Mouse (Mus musculus) embryonic facial prominence, embryonic 11.5 days (tissue): ENCODE measurements around the gene Asna1. TPM values are rescaled to one million over a fixed set of nuclear protein-coding genes. Genes with fewer than 3 reads are reported as not detected.

ENCODE experiments used
- ATAC-seq: fragments of 200-750 bp; cut with Nextera tagmentation; replicated peaks from 2 replicates; pipeline ENCODE4 v1.8.0; 2017; ENCODE audit warnings: low read depth; ENCODE audit not compliant: insufficient number of reproducible peaks, low FRiP score, low TSS enrichment
- DNase-seq: peaks from one replicate; pipeline ENCODE4 v3.0.0-alpha.2; 2015; ENCODE audit warnings: low spot score
- H3K27ac ChIP-seq: fragments of 300-500 bp; sonication (generic); replicated peaks from 2 replicates; pipeline ENCODE4 v1.5.1; 2014; ENCODE audit warnings: mild to moderate bottlenecking, low read depth, low read length, control low read depth
- H3K27me3 ChIP-seq: fragments of 300-500 bp; sonication (generic); 2 replicates; pipeline ENCODE4 v1.6.1; 2014; ENCODE audit warnings: mild to moderate bottlenecking, low read length, moderate library complexity, mixed read lengths; ENCODE audit not compliant: control insufficient read depth, insufficient read depth
- H3K36me3 ChIP-seq: fragments of 300-500 bp; sonication (generic); replicated peaks from 2 replicates; pipeline ENCODE4 v1.6.1; 2014; ENCODE audit warnings: low read depth, mild to moderate bottlenecking, low read length, moderate library complexity, mixed read lengths; ENCODE audit not compliant: control insufficient read depth, insufficient read depth
- H3K4me1 ChIP-seq: fragments of 300-500 bp; sonication (generic); 2 replicates; pipeline ENCODE4 v1.6.1; 2014; ENCODE audit warnings: low read length, mixed read lengths; ENCODE audit not compliant: control insufficient read depth, insufficient read depth
- H3K4me2 ChIP-seq: fragments of 300-500 bp; sonication (generic); 2 replicates; pipeline ENCODE4 v1.6.1; 2014; ENCODE audit warnings: low read depth, mild to moderate bottlenecking, control low read depth, low read length, moderate library complexity
- H3K4me3 ChIP-seq: fragments of 300-500 bp; sonication (generic); 2 replicates; pipeline ENCODE4 v1.5.1; 2014; ENCODE audit warnings: low read depth, low read length, control low read depth
- H3K9ac ChIP-seq: fragments of 300-500 bp; sonication (generic); replicated peaks from 2 replicates; pipeline ENCODE4 v1.6.1; 2014; ENCODE audit warnings: mild to moderate bottlenecking, control low read depth, low read length
- H3K9me3 ChIP-seq: fragments of 300-500 bp; sonication (generic); replicated peaks from 2 replicates; pipeline ENCODE4 v1.6.1; 2016; ENCODE audit warnings: mild to moderate bottlenecking, low read length, inconsistent platforms, mixed read lengths; ENCODE audit not compliant: control insufficient read depth
- WGBS: fragments of 180-500 bp; shearing (Covaris S2); extraction: QIAGEN DNeasy Blood & Tissue Kit; methylation state at CpG from one replicate; pipeline ENCODE4 v1.1.7; 2014; 5-methylcytosine and 5-hydroxymethylcytosine counted together
- polyA plus RNA-seq: library from polyadenylated mRNA; unstranded; fragments of >200 nt; fragmentation: Nextera tagmentation; extraction: Ambion mirVana; gene quantifications from 2 replicates; pipeline ENCODE4 v1.2.1, GENCODE M21; 2014

Asna1 gene
- polyA plus RNA-seq, 1 experiment from 2014 or later = 130 TPM

GRCm38 (mm10) chr8:85037681-85038531, 12.8 kb upstream of the Asna1 start:
- DNase-seq (peak; percentile 58), ATAC-seq (peak; percentile 15)
- H3K27ac ChIP-seq = peak overlapping the region; percentile 99
- peak overlapping the region; percentile 92 for H3K9ac ChIP-seq
- H3K4me1 ChIP-seq = peaks cover 3% of the 10 kb centered on the region
- H3K36me3 ChIP-seq = peaks cover 4% of the 10 kb centered on the region
- WGBS = under 1% methylated on average over 56 of the region's 57 CpGs
- H3K27me3 ChIP-seq = no peaks in the 10 kb centered on the region
- no peaks in the 10 kb centered on the region for H3K9me3 ChIP-seq
- H3K4me2 ChIP-seq = peak overlapping the region; percentile 84
- peak overlapping the region; percentile 83 for H3K4me3 ChIP-seq

DNA sequence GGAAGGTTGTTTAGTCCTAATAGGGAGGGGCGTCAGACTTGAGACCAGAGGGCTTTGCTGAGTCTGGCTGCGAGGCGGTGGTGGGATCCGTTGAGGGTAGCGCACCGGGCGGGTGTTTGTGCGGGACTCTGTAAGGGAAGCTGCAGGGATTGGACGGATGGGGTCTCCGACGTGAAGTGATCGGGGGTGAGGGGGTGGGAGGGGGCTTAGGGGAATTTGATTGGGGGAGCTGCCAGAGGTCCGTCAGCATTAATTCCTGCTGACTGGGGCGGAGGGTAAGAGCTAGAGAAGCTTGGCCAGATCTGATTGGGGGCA, 12.2 kb upstream of the Asna1 start:
- Histone ChIP-seq H3K4me3 (peak overlapping the region; percentile 83), H3K27me3 (no peaks in the 10 kb centered on the region), H3K9ac (peak overlapping the region; percentile 92), H3K27ac (peak overlapping the region; percentile 99), H3K4me1 (peaks cover 3% of the 10 kb centered on the region), H3K36me3 (peaks cover 4% of the 10 kb centered on the region), H3K9me3 (no peaks in the 10 kb centered on the region), H3K4me2 (peak overlapping the region; percentile 84)
- peak; percentile 73 for DNase-seq
- ATAC-seq = peak; percentile 75
- WGBS = under 1% methylated on average over 14 of the region's 14 CpGs

- peaks cover 4% of the 10 kb centered on the region for H3K36me3 ChIP-seq
- peak within 1 kb of the TSS; percentile 99 for H3K27ac ChIP-seq
- peak within 1 kb of the TSS; percentile 83 for H3K4me3 ChIP-seq
- H3K27me3 ChIP-seq = no peaks in the 10 kb centered on the region
- H3K4me2 ChIP-seq = peak within 1 kb of the TSS; percentile 84
- peaks cover 3% of the 10 kb centered on the region for H3K4me1 ChIP-seq
- DNase-seq (peak; percentile 97), ATAC-seq (peak; percentile 84)
- H3K9ac ChIP-seq = peak within 1 kb of the TSS; percentile 92
- WGBS = under 1% methylated on average over 52 of the region's 59 CpGs
- H3K9me3 ChIP-seq = no peaks in the 10 kb centered on the region
Measured at GRCm38 (mm10) chr8:85036718-85037365, 11.8 kb upstream of the Asna1 start, which contains the start of gene Tnpo2. Gene Tnpo2, plus strand, starts transcription at chr8:85036915.

GRCm38 (mm10) chr8:85036381-85036717, 11.3 kb upstream of the Asna1 start:
- peaks cover 4% of the 10 kb centered on the region for H3K36me3 ChIP-seq
- H3K9me3 ChIP-seq = no peaks in the 10 kb centered on the region
- peak; percentile 19 for ATAC-seq
- H3K4me3 ChIP-seq = peak overlapping the region; percentile 83
- H3K9ac ChIP-seq = peak overlapping the region; percentile 76
- no peak for DNase-seq
- 0% methylated on average over 9 of the region's 9 CpGs for WGBS
- peak overlapping the region; percentile 61 for H3K27ac ChIP-seq
- H3K4me1 ChIP-seq = peaks cover 3% of the 10 kb centered on the region
- H3K4me2 ChIP-seq = peak overlapping the region; percentile 75
- H3K27me3 ChIP-seq = no peaks in the 10 kb centered on the region

- H3K4me1 ChIP-seq = peaks cover 3% of the 10 kb centered on the region
- no peaks in the 10 kb centered on the region for H3K9me3 ChIP-seq
- peaks cover 4% of the 10 kb centered on the region for H3K36me3 ChIP-seq
- peak overlapping the region; percentile 76 for H3K9ac ChIP-seq
- WGBS = under 1% methylated on average over 15 of the region's 15 CpGs
- DNase-seq (peak; percentile 41), ATAC-seq (0 out of 2 replicates have a peak, but pooled peaks have one; percentile 12)
- no peaks in the 10 kb centered on the region for H3K27me3 ChIP-seq
- H3K4me3 ChIP-seq = peak overlapping the region; percentile 83
- peak overlapping the region; percentile 61 for H3K27ac ChIP-seq
- peak overlapping the region; percentile 75 for H3K4me2 ChIP-seq
Measured at GRCm38 (mm10) chr8:85035728-85036310, 10.7 kb upstream of the Asna1 start.

GRCm38 (mm10) chr8:85035165-85035727, 10.2 kb upstream of the Asna1 start:
- Histone ChIP-seq H3K36me3 (no peaks in the 10 kb centered on the region; the same call in none of the 2 replicates), H3K4me2 (peak overlapping the region; percentile 75), H3K27ac (no peak overlapping the region), H3K4me1 (peaks cover 3% of the 10 kb centered on the region), H3K4me3 (peak overlapping the region; percentile 83), H3K27me3 (no peaks in the 10 kb centered on the region), H3K9me3 (no peaks in the 10 kb centered on the region), H3K9ac (peak overlapping the region; percentile 76; the same call in 1 of the 2 replicates)
- no peak for ATAC-seq
- DNase-seq = no peak
- WGBS = 6% methylated on average over 12 of the region's 12 CpGs

- Histone ChIP-seq H3K36me3 (no peaks in the 10 kb centered on the region; the same call in 1 of the 2 replicates), H3K9me3 (no peaks in the 10 kb centered on the region), H3K4me3 (peak overlapping the region; percentile 83), H3K27ac (no peak overlapping the region), H3K9ac (0 out of 2 replicates have a peak overlapping the region, but pooled peaks have one; percentile 22), H3K4me2 (peak overlapping the region; percentile 75), H3K27me3 (no peaks in the 10 kb centered on the region), H3K4me1 (peaks cover 3% of the 10 kb centered on the region)
- 4% methylated on average over 13 of the region's 13 CpGs for WGBS
- DNase-seq (peak; percentile 89), ATAC-seq (no peak)
Measured at GRCm38 (mm10) chr8:85034764-85035163, 9.7 kb upstream of the Asna1 start.
